Mouse (Mus musculus) G1E (cell line): Measurements from ENCODE around the gene Zfp661. TPM values are rescaled to one million over a fixed set of nuclear protein-coding genes. Genes with fewer than 3 reads are reported as not detected.

Experiments
- ATAC-seq: 2 replicates; pipeline ENCODE4 v1.8.0; 2016; ENCODE audit warnings: mild to moderate bottlenecking; ENCODE audit not compliant: insufficient number of reproducible peaks, poor library complexity, low FRiP score, severe bottlenecking; ENCODE audit errors: extremely low read depth
- DNase-seq: peaks from one replicate; pipeline ENCODE4 v3.0.0; 2012; ENCODE audit warnings: low spot score
- H3K27me3 ChIP-seq: 2 replicates; pipeline ENCODE4 v1.6.1; 2012; ENCODE audit warnings: mild to moderate bottlenecking, low read length, inconsistent platforms; ENCODE audit not compliant: insufficient read depth
- H3K36me3 ChIP-seq: replicated peaks from 2 replicates; pipeline ENCODE3; 2012; ENCODE audit warnings: mild to moderate bottlenecking, inconsistent platforms
- H3K4me1 ChIP-seq: 2 replicates; pipeline ENCODE4 v1.6.1; 2012; ENCODE audit warnings: low read depth, low read length, inconsistent platforms, mixed read lengths; ENCODE audit not compliant: insufficient read depth
- H3K4me3 ChIP-seq: 2 replicates; pipeline ENCODE4 v1.5.1; 2012; ENCODE audit warnings: low read depth, mild to moderate bottlenecking, inconsistent platforms, low read length, moderate library complexity, mixed read lengths
- H3K9me3 ChIP-seq: replicated peaks from 2 replicates; pipeline ENCODE4 v1.6.1; 2012; ENCODE audit warnings: inconsistent platforms
- CTCF ChIP-seq: IDR thresholded peaks from 2 replicates; pipeline ENCODE4 v1.5.1; 2012; ENCODE audit warnings: low read depth, low read length, inconsistent platforms, mixed read lengths
- GATA1 ChIP-seq: IDR thresholded peaks from 2 replicates; pipeline ENCODE4 v1.6.1; 2012; ENCODE audit warnings: borderline replicate concordance, low read length, inconsistent platforms, mixed read lengths
- GATA2 ChIP-seq: IDR thresholded peaks from 2 replicates; pipeline ENCODE4 v1.6.1; 2012; ENCODE audit warnings: low read depth, low read length, inconsistent platforms, borderline replicate concordance
- POLR2AphosphoS5 ChIP-seq: IDR thresholded peaks from 2 replicates; pipeline ENCODE4 v1.6.1; 2012; ENCODE audit warnings: low read depth, low read length, inconsistent platforms; ENCODE audit not compliant: insufficient replicate concordance
- TAL1 ChIP-seq: conservative IDR thresholded peaks from 2 replicates; pipeline ENCODE4 v1.6.1; 2012; ENCODE audit warnings: low read depth, low read length, inconsistent platforms, mixed read lengths
- polyA plus RNA-seq: library from polyadenylated mRNA; stranded (reverse); fragments of >175 nt; gene quantifications from 2 replicates; pipeline ENCODE4 v1.2.3, GENCODE M21; 2012
- total RNA-seq, 2 experiments: library from RNA; stranded (forward) in 1 of 2; stranded (reverse) in 1 of 2; fragments of 200-1000 nt in 1 of 2; fragments of >200 nt in 1 of 2; fragmentation: Nextera tagmentation in 1 of 2; gene quantifications; 2 replicates each; pipeline ENCODE4 v1.2.3; 2014 to 2017

The Zfp661 gene
- total and polyA plus RNA-seq, 3 experiments = 0.22 to 6.5 (median 6.3) TPM

GRCm38 (mm10) chr2:127541697-127542096, 45.2 kb downstream of the Zfp661 start:
- no peaks in the 10 kb centered on the region; the same call in 1 of the 2 replicates for H3K27me3 ChIP-seq
- TF ChIP-seq GATA2 (no peak), POLR2AphosphoS5 (no peak), GATA1 (no peak)
- H3K36me3 ChIP-seq = no peaks in the 10 kb centered on the region
- no peak overlapping the region for H3K4me3 ChIP-seq
- no peaks in the 10 kb centered on the region for H3K9me3 ChIP-seq
- ATAC-seq = no peak
- no peak for DNase-seq
- no peaks in the 10 kb centered on the region for H3K4me1 ChIP-seq

DNA sequence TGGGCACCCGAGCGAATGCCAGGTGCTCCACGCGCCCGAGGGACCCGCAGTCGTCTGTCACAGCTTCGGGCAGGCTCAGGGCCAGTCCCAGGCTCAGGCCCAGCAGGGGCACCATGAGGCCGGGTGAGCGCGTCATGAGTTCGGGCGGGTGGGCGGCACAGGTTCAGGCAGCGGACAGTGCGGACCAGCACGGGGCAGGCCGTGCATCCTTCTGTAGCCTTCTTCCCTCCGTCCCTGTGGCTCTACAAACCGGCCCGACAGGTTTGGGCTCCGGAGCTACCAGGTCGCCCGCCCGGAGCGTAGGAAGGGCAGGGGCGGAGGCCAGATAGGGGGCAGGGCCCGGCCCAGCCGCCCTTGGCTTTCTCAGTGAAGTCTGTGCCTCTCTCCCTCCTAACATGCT, 45.7 kb downstream of the Zfp661 start, which contains the start of gene Prom2:
Prom2 (minus strand) TSS at position 283 of the 400 bp plus-strand sequence.
- Histone ChIP-seq H3K4me1 (no peaks in the 10 kb centered on the region), H3K27me3 (no peaks in the 10 kb centered on the region; the same call in 1 of the 2 replicates), H3K4me3 (no peak within 1 kb of the TSS), H3K36me3 (no peaks in the 10 kb centered on the region), H3K9me3 (no peaks in the 10 kb centered on the region)
- DNase-seq (no peak), ATAC-seq (no peak)
- TF ChIP-seq POLR2AphosphoS5 (no peak), CTCF (no peak), GATA2 (no peak)

DNA sequence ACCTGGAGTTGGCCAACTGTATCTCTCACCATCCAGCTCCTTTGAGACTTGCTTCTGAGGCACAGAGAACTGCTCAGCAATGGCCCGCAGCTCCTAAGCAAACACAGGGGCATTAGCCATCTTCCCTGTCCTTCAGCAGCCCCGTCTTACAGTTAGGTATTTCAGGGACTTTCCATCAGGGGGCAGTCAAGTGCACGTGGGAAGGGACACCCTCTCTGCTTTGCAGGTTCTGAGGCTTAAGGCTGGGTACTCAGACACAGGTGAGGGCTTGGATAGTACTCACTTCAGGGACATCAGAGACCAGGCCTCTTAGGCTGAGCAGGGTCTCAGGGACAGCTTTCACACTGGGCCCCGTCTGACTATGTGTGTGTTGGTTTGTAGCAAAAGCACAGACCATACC, 47.4 kb downstream of the Zfp661 start:
- DNase-seq = no peak
- H3K4me1 ChIP-seq = no peaks in the 10 kb centered on the region
- peak; percentile 7; the same call in 1 of the 2 replicates for TF ChIP-seq CTCF
- TF ChIP-seq GATA2 = no peak
- H3K4me3 ChIP-seq = no peak overlapping the region
- no peaks in the 10 kb centered on the region for H3K27me3 ChIP-seq
- no peaks in the 10 kb centered on the region for H3K9me3 ChIP-seq
- no peaks in the 10 kb centered on the region for H3K36me3 ChIP-seq
- ATAC-seq = no peak

- Histone ChIP-seq H3K36me3 (no peaks in the 10 kb centered on the region), H3K4me3 (no peak overlapping the region), H3K4me1 (no peaks in the 10 kb centered on the region), H3K27me3 (no peaks in the 10 kb centered on the region), H3K9me3 (no peaks in the 10 kb centered on the region)
- TF ChIP-seq GATA1 (no peak), GATA2 (no peak), POLR2AphosphoS5 (no peak), TAL1 (no peak), CTCF (no peak)
- ATAC-seq (no peak), DNase-seq (no peak)
Measured at GRCm38 (mm10) chr2:127537548-127537947, 49.3 kb downstream of the Zfp661 start.

GRCm38 (mm10) chr2:127535363-127535762, 51.5 kb downstream of the Zfp661 start:
- Histone ChIP-seq H3K27me3 (no peaks in the 10 kb centered on the region), H3K4me1 (no peaks in the 10 kb centered on the region), H3K4me3 (no peak overlapping the region), H3K9me3 (no peaks in the 10 kb centered on the region), H3K36me3 (no peaks in the 10 kb centered on the region)
- TF ChIP-seq CTCF = no peak
- TF ChIP-seq GATA1 = no peak
- no peak for TF ChIP-seq GATA2
- no peak for TF ChIP-seq TAL1
- no peak for TF ChIP-seq POLR2AphosphoS5
- ATAC-seq = no peak
- DNase-seq = no peak

DNA sequence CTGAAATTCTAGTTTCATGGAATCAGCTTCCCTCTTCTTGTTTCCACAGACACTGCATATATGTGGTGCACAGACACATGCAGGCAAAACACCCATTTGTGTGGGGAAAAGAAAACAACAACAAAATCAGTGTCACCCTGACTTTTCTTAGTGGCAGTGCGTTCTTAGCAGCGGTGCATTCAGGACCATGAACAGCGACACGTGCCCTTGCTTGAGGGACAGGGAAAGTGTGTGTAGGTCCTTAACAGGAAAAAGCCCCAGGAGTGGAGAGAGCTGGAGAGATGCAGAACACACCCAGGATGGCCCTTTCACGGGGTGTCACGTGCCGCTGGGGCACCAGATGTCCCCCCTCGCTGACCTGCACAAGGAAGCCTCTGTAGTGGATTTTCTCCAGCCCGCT, 54.5 kb downstream of the Zfp661 start:
- H3K4me1 ChIP-seq = no peaks in the 10 kb centered on the region
- H3K27me3 ChIP-seq = no peaks in the 10 kb centered on the region
- ATAC-seq (no peak), DNase-seq (peak; percentile 24)
- no peak overlapping the region for H3K4me3 ChIP-seq
- TF ChIP-seq TAL1 (no peak), GATA2 (no peak)
- H3K36me3 ChIP-seq = no peaks in the 10 kb centered on the region
- no peaks in the 10 kb centered on the region for H3K9me3 ChIP-seq

- H3K4me3 ChIP-seq = no peak overlapping the region
- H3K36me3 ChIP-seq = no peaks in the 10 kb centered on the region
- DNase-seq (no peak), ATAC-seq (no peak)
- H3K27me3 ChIP-seq = no peaks in the 10 kb centered on the region
- no peaks in the 10 kb centered on the region for H3K4me1 ChIP-seq
- no peaks in the 10 kb centered on the region for H3K9me3 ChIP-seq
- TF ChIP-seq POLR2AphosphoS5 (no peak), GATA1 (no peak), GATA2 (no peak), CTCF (no peak), TAL1 (no peak)
Measured at GRCm38 (mm10) chr2:127531592-127531991, 55.3 kb downstream of the Zfp661 start.
